Mouse (Mus musculus): ENCODE data around the gene Gm7029. TPM values are rescaled to one million over a fixed set of nuclear protein-coding genes. Genes with fewer than 3 reads are reported as not detected.
"Not testable (repeated sequence)": the region's sequence is repeated elsewhere in the genome, so short reads cannot be mapped to it uniquely, and the experiment has no call there.

Gene Gm7029
- polyA plus RNA-seq (2011; ENCODE audit: insufficient read length, low read depth, missing spikeins), result not detected in 2 replicates

DNA sequence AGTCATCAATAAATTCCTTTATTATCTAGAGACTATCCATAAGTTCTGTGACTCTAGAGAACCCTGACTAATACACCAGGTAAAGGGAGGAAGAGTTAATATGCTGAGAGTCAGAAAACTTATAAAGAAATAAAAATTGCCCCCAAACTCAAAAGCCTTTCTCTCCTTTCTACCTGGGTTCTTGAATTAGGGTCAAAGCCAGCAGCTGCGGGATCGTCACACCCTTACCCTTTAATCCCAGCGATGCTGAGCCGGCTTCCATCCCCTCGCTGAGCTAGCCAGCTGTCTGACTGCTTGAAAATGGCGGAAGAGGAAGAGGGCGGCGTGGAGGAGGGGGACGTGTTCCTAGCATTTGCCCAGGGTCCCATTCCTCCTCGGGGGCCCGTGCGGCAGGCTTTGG lies at the start of gene Gm7029:
TSS of gene Gm7029 (plus strand) at position 301 of the 400 bp plus-strand sequence.
- H3K4me3 ChIP-seq (ENCODE audit: insufficient read depth, low read length); H3K27ac ChIP-seq (ENCODE audit: insufficient read depth, low read length); H3K4me1 ChIP-seq (ENCODE audit: control insufficient read depth, insufficient read depth, low read length): not testable (repeated sequence)

DNA sequence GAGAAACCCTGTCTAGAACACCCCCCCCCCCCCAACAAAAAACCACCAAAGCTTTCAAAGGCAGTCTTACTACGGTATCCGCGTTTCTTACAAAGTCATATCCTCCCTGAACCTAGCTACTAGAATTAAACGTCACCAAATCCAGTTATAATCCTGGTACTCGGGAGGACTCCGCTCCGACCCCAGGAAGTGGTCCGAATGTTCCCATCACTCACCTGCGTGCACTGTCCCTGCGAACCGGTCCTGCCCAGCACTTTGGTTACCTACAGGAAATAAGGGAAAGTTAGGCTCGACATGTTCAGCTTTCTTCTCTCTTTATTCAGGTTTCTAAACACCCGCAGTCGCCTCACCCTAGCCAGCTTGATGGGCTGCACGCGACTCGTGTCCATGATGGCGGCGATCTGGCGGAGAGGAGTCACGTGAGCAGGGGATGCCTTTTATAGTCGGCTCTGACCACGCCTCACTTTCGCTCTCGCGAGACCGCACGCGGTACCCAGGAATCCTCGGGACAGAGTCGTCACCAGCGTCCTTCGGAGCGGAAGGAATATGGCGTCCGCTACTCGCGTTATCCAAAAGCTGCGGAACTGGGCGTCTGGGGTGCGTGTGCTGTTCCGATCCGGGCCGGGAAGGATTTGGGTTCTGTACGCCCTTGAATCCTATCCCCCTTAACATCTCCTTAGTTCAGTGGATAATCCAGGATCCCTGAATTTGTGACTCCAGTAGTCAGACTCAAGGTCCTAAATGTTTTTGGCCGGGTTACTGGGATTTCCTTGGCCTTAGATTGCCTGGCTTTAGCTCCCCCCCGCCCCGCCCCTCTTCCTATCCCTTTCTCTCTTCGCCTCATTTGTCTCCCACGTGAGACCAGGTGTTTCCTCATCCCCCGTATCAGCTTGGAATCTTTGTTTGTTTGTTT lies 49.3 kb upstream of the Gm7029 start, which contains the start of the genes Rps28 and Ndufa7:
TSS of gene Rps28 (minus strand) at position 479 of the 913 bp plus-strand sequence.
TSS of gene Ndufa7 (plus strand) at position 489 of the 913 bp plus-strand sequence.
- peak within 1 kb of the TSS; percentile 95 for H3K4me3 ChIP-seq (ENCODE audit: insufficient read depth, low read length)
- TF ChIP-seq CTCF (IDR thresholded peaks at IDR 0.05; ENCODE audit: borderline replicate concordance, insufficient read depth, low read length) (no peak), POLR2A (IDR thresholded peaks at IDR 0.05; ENCODE audit: low read depth, low read length) (peak; percentile 97)

DNA sequence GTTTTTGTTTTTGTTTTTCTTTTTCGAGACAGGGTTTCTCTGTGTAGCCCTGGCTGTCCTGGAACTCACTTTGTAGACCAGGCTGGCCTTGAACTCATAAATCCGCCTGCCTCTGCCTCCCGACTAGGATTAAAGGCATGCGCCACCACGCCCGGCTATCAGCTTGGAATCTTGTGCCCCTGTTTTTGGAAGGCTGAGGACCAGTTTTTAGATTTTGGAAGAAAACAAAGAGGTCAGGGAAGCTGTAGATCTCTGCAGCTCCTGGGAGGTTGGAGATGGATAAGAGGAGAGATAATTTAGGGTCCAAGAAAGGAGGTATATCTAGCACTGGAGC lies 48.7 kb upstream of the Gm7029 start:
- peak overlapping the region; percentile 66 for H3K27ac ChIP-seq (ENCODE audit: insufficient read depth, low read length)
- H3K4me3 ChIP-seq (ENCODE audit: insufficient read depth, low read length), result peak overlapping the region; percentile 95
- H3K4me1 ChIP-seq (ENCODE audit: control insufficient read depth, insufficient read depth, low read length), result not testable (repeated sequence)

More for the DNA sequence above, 49.3 kb upstream of the Gm7029 start, which contains the start of the genes Rps28 and Ndufa7:
- Histone ChIP-seq H3K4me1 (ENCODE audit: control insufficient read depth, insufficient read depth, low read length) (no peaks in the 10 kb centered on the region; the same call in none of the 2 replicates), H3K27ac (ENCODE audit: insufficient read depth, low read length) (peak within 1 kb of the TSS; percentile 66)

DNA sequence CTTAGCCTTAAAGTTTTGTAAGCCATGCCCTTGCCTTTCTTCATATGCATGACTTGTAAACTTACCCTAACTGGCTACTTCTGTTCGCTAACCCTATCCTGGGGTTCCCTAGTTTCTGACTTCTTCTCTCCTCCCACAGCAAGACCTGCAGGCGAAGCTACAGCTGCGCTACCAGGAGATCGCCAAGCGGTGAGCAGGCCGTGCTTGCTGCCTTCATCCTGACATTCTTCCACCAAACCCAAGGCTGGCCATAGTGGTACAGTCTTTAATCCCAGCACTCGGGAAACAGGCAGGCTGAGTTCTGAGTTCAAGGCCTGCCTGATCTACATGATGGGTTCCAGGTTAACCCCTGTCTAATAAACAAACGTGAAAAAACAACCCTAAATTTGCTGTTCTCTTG lies 48.2 kb upstream of the Gm7029 start:
- TF ChIP-seq POLR2A (IDR thresholded peaks at IDR 0.05; ENCODE audit: low read depth, low read length), result no peak
- no peak for TF ChIP-seq CTCF (IDR thresholded peaks at IDR 0.05; ENCODE audit: borderline replicate concordance, insufficient read depth, low read length)
- H3K4me1 ChIP-seq (ENCODE audit: control insufficient read depth, insufficient read depth, low read length), result no peaks in the 10 kb centered on the region; the same call in none of the 2 replicates
- H3K4me3 ChIP-seq (ENCODE audit: insufficient read depth, low read length), result peak overlapping the region; percentile 95
- H3K27ac ChIP-seq (ENCODE audit: insufficient read depth, low read length), result no peak overlapping the region

DNA sequence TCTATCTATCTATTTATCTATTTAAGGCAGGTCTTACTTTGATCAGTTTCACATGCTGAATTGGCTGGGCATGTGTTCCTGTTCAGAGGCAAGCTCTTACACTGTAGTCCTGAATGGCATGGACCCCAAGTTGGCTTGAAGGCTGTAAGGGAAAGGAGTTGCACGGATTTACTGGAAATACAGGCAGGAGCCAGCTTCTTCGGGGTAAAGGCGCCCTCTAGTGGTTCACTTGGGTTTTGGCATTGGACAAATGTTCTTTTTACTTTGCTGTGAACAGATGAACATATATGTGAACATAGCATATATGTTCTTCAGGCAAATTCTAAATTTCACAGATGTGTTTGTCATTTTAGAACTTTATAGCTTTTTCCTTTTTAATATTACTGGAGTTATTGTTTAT lies 46.8 kb upstream of the Gm7029 start:
- 0 out of 2 replicates have a peak, but pooled peaks have one; percentile 41 for TF ChIP-seq CTCF (IDR thresholded peaks at IDR 0.05; ENCODE audit: borderline replicate concordance, insufficient read depth, low read length)
- TF ChIP-seq POLR2A (IDR thresholded peaks at IDR 0.05; ENCODE audit: low read depth, low read length), result no peak
- H3K4me3 ChIP-seq (ENCODE audit: insufficient read depth, low read length), result no peak overlapping the region
- no peaks in the 10 kb centered on the region; the same call in none of the 2 replicates for H3K4me1 ChIP-seq (ENCODE audit: control insufficient read depth, insufficient read depth, low read length)
- H3K27ac ChIP-seq (ENCODE audit: insufficient read depth, low read length), result no peak overlapping the region

DNA sequence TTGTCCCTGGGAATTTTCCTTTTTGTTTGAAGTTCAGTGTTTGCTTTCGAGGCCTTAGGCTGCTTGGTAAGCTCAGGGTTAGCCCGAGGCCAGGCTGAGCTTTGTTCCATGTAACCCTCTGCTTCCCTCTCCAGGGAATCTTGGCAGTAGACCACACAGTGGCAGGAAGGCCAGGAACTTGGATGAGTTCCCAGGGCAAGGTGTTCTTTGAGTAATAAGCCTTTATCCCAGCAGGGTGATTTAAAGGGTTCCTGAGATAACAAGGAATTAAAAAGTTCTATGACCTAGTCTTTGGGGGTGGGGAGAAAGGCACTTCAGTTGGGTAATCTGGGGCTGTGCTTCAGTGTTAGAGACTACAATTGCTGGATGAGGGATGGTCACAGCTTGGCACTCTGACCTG lies 44.7 kb upstream of the Gm7029 start:
- H3K4me3 ChIP-seq (ENCODE audit: insufficient read depth, low read length), result no peak overlapping the region
- TF ChIP-seq CTCF (IDR thresholded peaks at IDR 0.05; ENCODE audit: borderline replicate concordance, insufficient read depth, low read length), result no peak
- TF ChIP-seq POLR2A (IDR thresholded peaks at IDR 0.05; ENCODE audit: low read depth, low read length), result no peak

DNA sequence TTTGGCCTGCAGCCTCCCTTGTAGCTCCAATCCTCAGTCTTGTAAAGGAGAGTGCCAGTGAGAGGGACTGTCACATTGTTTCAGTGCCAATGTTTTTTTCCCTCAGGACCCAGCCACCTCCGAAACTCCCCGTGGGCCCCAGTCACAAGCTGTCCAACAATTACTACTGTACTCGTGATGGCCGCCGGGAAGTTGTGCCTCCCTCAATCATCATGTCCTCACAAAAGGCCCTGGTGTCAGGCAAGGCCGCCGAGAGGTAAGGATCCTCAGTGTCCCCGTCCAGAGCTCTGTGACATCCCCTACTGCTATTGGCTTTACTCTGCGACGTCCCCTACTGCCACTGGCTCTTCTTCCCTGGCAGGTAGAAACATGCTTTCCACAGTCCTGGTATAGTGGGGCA lies 44.1 kb upstream of the Gm7029 start:
- TF ChIP-seq POLR2A (IDR thresholded peaks at IDR 0.05; ENCODE audit: low read depth, low read length), result no peak
- TF ChIP-seq CTCF (IDR thresholded peaks at IDR 0.05; ENCODE audit: borderline replicate concordance, insufficient read depth, low read length), result no peak
- H3K4me1 ChIP-seq (ENCODE audit: control insufficient read depth, insufficient read depth, low read length), result no peaks in the 10 kb centered on the region; the same call in 1 of the 2 replicates
- no peak overlapping the region for H3K4me3 ChIP-seq (ENCODE audit: insufficient read depth, low read length)
- H3K27ac ChIP-seq (ENCODE audit: insufficient read depth, low read length), result no peak overlapping the region

More for the DNA sequence above, 44.7 kb upstream of the Gm7029 start:
- Histone ChIP-seq H3K27ac (ENCODE audit: insufficient read depth, low read length) (no peak overlapping the region), H3K4me1 (ENCODE audit: control insufficient read depth, insufficient read depth, low read length) (no peaks in the 10 kb centered on the region; the same call in 1 of the 2 replicates)

DNA sequence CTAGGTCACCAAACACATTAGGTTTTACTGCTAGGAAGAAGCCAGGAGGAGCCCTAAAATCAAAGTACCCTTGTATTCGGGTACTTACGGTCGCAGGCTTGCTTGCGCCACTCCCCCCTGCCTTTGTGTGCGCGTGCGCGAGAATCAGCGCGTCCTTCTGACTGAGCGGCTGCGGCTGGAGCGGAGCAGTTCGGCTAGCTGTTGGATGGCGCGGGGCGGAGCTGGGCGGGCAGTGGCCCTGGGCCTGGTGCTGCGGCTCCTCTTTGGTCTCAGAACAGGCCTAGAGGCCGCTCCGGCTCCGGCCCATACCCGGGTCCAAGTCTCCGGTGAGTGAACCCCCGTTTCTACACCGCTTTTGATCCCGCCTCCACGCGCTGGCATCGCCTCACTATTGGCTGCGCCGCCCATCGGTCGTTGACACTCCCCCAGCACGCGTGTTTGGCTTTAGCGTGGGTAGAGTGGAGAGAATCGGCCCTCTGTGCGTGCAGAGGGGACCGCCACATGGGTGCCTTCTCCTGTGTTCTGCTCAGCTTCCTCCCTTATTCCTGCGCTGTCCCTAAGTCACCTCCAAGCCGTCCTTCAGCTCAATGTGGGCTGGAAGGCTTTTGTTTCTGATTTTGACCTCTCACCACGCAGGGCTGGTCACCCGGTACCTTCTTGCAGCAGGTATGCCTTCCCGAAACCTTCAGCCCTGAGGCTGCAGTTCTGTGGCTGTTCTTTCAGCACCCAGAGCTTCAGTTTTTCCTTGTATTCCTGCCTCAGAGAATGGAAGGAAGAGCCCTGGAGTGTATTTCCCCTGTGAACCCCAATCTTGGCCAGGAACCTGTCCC lies 30.5 kb upstream of the Gm7029 start, which contains the start of gene Cd320:
TSS of gene Cd320 (plus strand) at position 126 of the 830 bp plus-strand sequence.
- Histone ChIP-seq H3K27ac (ENCODE audit: insufficient read depth, low read length) (no peak within 1 kb of the TSS), H3K4me1 (ENCODE audit: control insufficient read depth, insufficient read depth, low read length) (peaks cover 3% of the 10 kb centered on the region; the same call in 1 of the 2 replicates), H3K4me3 (ENCODE audit: insufficient read depth, low read length) (peak within 1 kb of the TSS; percentile 65)
- no peak for TF ChIP-seq CTCF (IDR thresholded peaks at IDR 0.05; ENCODE audit: borderline replicate concordance, insufficient read depth, low read length)
- TF ChIP-seq POLR2A (IDR thresholded peaks at IDR 0.05; ENCODE audit: low read depth, low read length), result peak; percentile 74

DNA sequence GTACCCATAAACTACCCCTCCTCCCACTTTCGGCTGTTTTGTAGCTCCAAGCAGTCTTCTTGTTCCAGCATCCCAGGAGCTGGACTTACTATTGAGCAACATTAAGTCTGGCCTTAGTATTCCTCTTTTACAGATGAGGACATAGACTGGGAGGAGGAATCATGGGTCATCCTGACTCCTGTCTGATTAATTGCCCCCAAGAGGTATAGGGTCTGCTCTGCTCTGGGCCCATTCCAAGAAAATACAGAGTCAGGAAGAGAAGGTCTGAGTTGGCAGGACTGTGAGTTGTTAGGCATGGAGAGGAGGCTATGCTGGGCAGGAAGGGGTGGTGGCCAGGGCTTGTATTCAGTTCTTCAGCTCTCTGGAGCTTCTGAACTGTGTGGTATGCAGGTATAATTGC lies 29.4 kb upstream of the Gm7029 start:
- H3K27ac ChIP-seq (ENCODE audit: insufficient read depth, low read length), result no peak overlapping the region
- TF ChIP-seq CTCF (IDR thresholded peaks at IDR 0.05; ENCODE audit: borderline replicate concordance, insufficient read depth, low read length) (no peak), POLR2A (IDR thresholded peaks at IDR 0.05; ENCODE audit: low read depth, low read length) (no peak)
- H3K4me1 ChIP-seq (ENCODE audit: control insufficient read depth, insufficient read depth, low read length), result peaks cover 3% of the 10 kb centered on the region; the same call in 1 of the 2 replicates
- peak overlapping the region; percentile 65; the same call in 1 of the 2 replicates for H3K4me3 ChIP-seq (ENCODE audit: insufficient read depth, low read length)
